Mouse (Mus musculus) CD4-positive, CD25-positive, alpha-beta regulatory T cell (primary cell): ENCODE data around the gene Ano2. TPM values are rescaled to one million over a fixed set of nuclear protein-coding genes. Genes with fewer than 3 reads are reported as not detected.

ENCODE experiments used
- polyA plus RNA-seq: library from polyadenylated mRNA; unstranded; fragments of 100-300 nt; shearing (Covaris generic); gene quantifications from one replicate; pipeline ENCODE4 v1.2.1, GENCODE M21; 2017

The Ano2 gene
- polyA plus RNA-seq: 0.10 TPM

DNA sequence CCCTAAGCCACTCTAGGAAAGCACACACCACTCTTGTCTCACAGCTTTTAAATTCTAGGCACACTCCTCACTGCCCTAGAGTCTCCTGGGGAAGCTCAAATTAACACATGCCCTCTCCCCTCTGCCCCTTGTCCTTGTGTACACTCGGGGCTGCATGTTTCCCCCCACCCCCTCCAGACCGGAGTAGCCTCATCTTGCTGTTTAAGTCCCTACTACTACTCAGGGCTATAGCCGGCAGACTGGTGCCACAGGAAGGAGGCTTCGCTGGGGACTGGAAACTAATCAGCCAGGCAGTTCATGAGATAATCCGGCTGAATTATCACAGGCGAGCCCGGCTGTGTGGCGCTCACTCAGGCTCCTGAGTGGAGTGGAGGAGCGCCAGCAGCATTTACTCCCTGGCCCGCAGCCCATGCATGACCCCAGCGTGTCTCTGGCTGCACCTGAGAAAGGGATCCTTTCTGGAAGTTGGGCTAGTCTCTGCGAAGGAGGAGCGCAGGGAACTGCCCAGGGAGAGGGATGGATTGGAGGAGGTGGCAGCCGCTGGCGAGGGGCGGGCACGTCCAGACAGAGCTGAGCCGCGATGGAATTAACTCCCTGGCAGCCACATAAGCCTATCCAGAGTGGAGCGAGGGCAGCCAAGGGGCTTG is at the start of gene Ano2:
TSS of gene Ano2 (plus strand) at position 363 of the 647 bp plus-strand sequence.

Other genes with a start within 250 kb of the Ano2 start
- 130 TPM for gene Cd9, start 195.6 kb upstream of the Ano2 start, polyA plus RNA-seq
- gene Vwf, start 143.6 kb upstream of the Ano2 start, polyA plus RNA-seq: 0.18 TPM